Mouse (Mus musculus) lung, adult 18-20 months (tissue): ENCODE measurements around the gene Camta1.

Experiments used
- DNase-seq, 2 experiments: peaks; one replicate each; pipeline ENCODE4 v3.0.0; 2022; ENCODE audit warnings: mixed read lengths in 2 of 2

Camta1 gene

GRCm38 (mm10) chr4:151178970-151179378 lies 682.7 kb downstream of the Camta1 start:
- DNase-seq: peak; percentile 63 to 79

GRCm38 (mm10) chr4:151172526-151172925 lies 689.1 kb downstream of the Camta1 start:
- DNase-seq: no peak

- no peak for DNase-seq
These were observed 690.6 kb downstream of the Camta1 start for GRCm38 (mm10) chr4:151171117-151171516.

- no peak for DNase-seq
These were observed 691.0 kb downstream of the Camta1 start for GRCm38 (mm10) chr4:151170658-151171057.

GRCm38 (mm10) chr4:151166969-151167368 lies 694.7 kb downstream of the Camta1 start:
- no peak for DNase-seq

GRCm38 (mm10) chr4:151165539-151165938 lies 696.1 kb downstream of the Camta1 start:
- peak; percentile 79 to 84 for DNase-seq

GRCm38 (mm10) chr4:151164309-151164708 lies 697.4 kb downstream of the Camta1 start:
- no peak for DNase-seq

GRCm38 (mm10) chr4:151161869-151162268 lies 699.8 kb downstream of the Camta1 start:
- DNase-seq: no peak

GRCm38 (mm10) chr4:151160932-151161331 lies 700.7 kb downstream of the Camta1 start:
- DNase-seq: no peak

GRCm38 (mm10) chr4:151160476-151160875 lies 701.2 kb downstream of the Camta1 start:
- DNase-seq: no peak

- no peak for DNase-seq
These were observed 703.4 kb downstream of the Camta1 start for GRCm38 (mm10) chr4:151158250-151158649.

- DNase-seq: peak; percentile 68 to 79
These were observed 704.8 kb downstream of the Camta1 start for GRCm38 (mm10) chr4:151156904-151157303.

GRCm38 (mm10) chr4:151155587-151155986 lies 706.1 kb downstream of the Camta1 start:
- no peak for DNase-seq

GRCm38 (mm10) chr4:151154306-151154705 lies 707.4 kb downstream of the Camta1 start:
- DNase-seq: no peak

GRCm38 (mm10) chr4:151152010-151152409 lies 709.7 kb downstream of the Camta1 start:
- DNase-seq: no peak

GRCm38 (mm10) chr4:151150842-151151241 lies 710.8 kb downstream of the Camta1 start:
- DNase-seq: no peak

GRCm38 (mm10) chr4:151150115-151150514 lies 711.6 kb downstream of the Camta1 start:
- DNase-seq: no peak

- no peak for DNase-seq
These were observed 714.1 kb downstream of the Camta1 start for GRCm38 (mm10) chr4:151147541-151147940.

- DNase-seq: no peak
These were observed 717.6 kb downstream of the Camta1 start for GRCm38 (mm10) chr4:151144121-151144520.

- peak; percentile 85 to 87 for DNase-seq
These were observed 720.3 kb downstream of the Camta1 start for GRCm38 (mm10) chr4:151141196-151141880.

GRCm38 (mm10) chr4:151140368-151140982 lies 721.2 kb downstream of the Camta1 start:
- no peak for DNase-seq

- DNase-seq: peak; percentile 40 to 56
These were observed 722.4 kb downstream of the Camta1 start for GRCm38 (mm10) chr4:151139053-151139840.

GRCm38 (mm10) chr4:151138586-151138985 lies 723.1 kb downstream of the Camta1 start:
- no peak for DNase-seq

GRCm38 (mm10) chr4:151138135-151138534 lies 723.5 kb downstream of the Camta1 start:
- no peak for DNase-seq
